Mouse (Mus musculus) heart, postnatal 0 days (tissue): ENCODE results near the gene Atp8b2. TPM values are rescaled to one million over a fixed set of nuclear protein-coding genes. Genes with fewer than 3 reads are reported as not detected.
A peak's percentile ranks its signal among the peaks of the same experiment; 100 is the strongest.

Experiments used
- ATAC-seq: fragments of 200-750 bp; cut with Nextera tagmentation; 2 replicates; pipeline ENCODE4 v1.8.0; 2017; ENCODE audit warnings: low read depth, moderate number of reproducible peaks, moderate library complexity; ENCODE audit not compliant: insufficient read depth
- DNase-seq: peaks from one replicate; pipeline ENCODE4 v3.0.0-alpha.2; 2016; ENCODE audit warnings: low spot score
- H3K27ac ChIP-seq: fragments of 300-500 bp; sonication (generic); 2 replicates; pipeline ENCODE4 v1.5.1; 2014; ENCODE audit warnings: low read depth, mild to moderate bottlenecking
- H3K27me3 ChIP-seq: fragments of 300-500 bp; sonication (generic); 2 replicates; pipeline ENCODE4 v1.6.1; 2014; ENCODE audit warnings: low read length, mixed read lengths; ENCODE audit not compliant: control insufficient read depth, insufficient read depth
- H3K36me3 ChIP-seq: fragments of 300-500 bp; sonication (generic); replicated peaks from 2 replicates; pipeline ENCODE4 v1.6.1; 2014; ENCODE audit warnings: low read length, mixed read lengths; ENCODE audit not compliant: control insufficient read depth, insufficient read depth
- H3K4me1 ChIP-seq: fragments of 300-500 bp; sonication (generic); 2 replicates; pipeline ENCODE4 v1.6.1; 2014; ENCODE audit warnings: antibody characterized with exemption; ENCODE audit not compliant: control insufficient read depth, insufficient read depth
- H3K4me2 ChIP-seq: fragments of 300-500 bp; sonication (generic); 2 replicates; pipeline ENCODE4 v1.6.1; 2014; ENCODE audit warnings: low read depth, mild to moderate bottlenecking, low read length, moderate library complexity
- H3K4me3 ChIP-seq: fragments of 300-500 bp; sonication (generic); 2 replicates; pipeline ENCODE4 v1.5.1; 2014; ENCODE audit warnings: low read depth, low read length
- H3K9ac ChIP-seq: fragments of 300-500 bp; sonication (generic); replicated peaks from 2 replicates; pipeline ENCODE4 v1.6.1; 2014; ENCODE audit warnings: low read depth, low read length, mixed read lengths
- H3K9me3 ChIP-seq: fragments of 300-500 bp; sonication (generic); replicated peaks from 2 replicates; pipeline ENCODE4 v1.6.1; 2016; ENCODE audit warnings: low read length; ENCODE audit not compliant: control insufficient read depth
- CTCF ChIP-seq: IDR thresholded peaks from 2 replicates; pipeline ENCODE4 v1.5.1; 2016; ENCODE audit warnings: antibody characterized with exemption, control low read depth, low read depth
- EP300 ChIP-seq: IDR thresholded peaks from 2 replicates; pipeline ENCODE4 v1.6.1; 2016; ENCODE audit warnings: antibody characterized with exemption, low read depth
- WGBS: fragments of 180-500 bp; shearing (Covaris S2); extraction: QIAGEN DNeasy Blood & Tissue Kit; methylation state at CpG from one replicate; pipeline ENCODE4 v1.1.7; 2014; 5-methylcytosine and 5-hydroxymethylcytosine counted together
- polyA plus RNA-seq: library from polyadenylated mRNA; unstranded; fragments of >200 nt; fragmentation: Nextera tagmentation; extraction: Ambion mirVana; gene quantifications from 2 replicates; pipeline ENCODE4 v1.2.1, GENCODE M21; 2015
- total RNA-seq: library from RNA; depleted of rRNA; stranded (reverse); fragments of >200 nt; gene quantifications from 2 replicates; pipeline ENCODE4 v1.2.3, GENCODE M21; 2014; ENCODE audit warnings: low replicate concordance

Atp8b2 gene
- total and polyA plus RNA-seq, 2 experiments from 2014 or later, result 5.2 to 52.4 TPM

- H3K4me3 ChIP-seq, result no peak overlapping the region
- no peak overlapping the region for H3K9ac ChIP-seq
- no peak overlapping the region for H3K4me2 ChIP-seq
- DNase-seq (no peak), ATAC-seq (no peak)
- H3K27me3 ChIP-seq, result peaks cover 15% of the 10 kb centered on the region
- no peak overlapping the region for H3K27ac ChIP-seq
- H3K9me3 ChIP-seq, result no peaks in the 10 kb centered on the region
- TF ChIP-seq EP300, result no peak
- no peak for TF ChIP-seq CTCF
- no peaks in the 10 kb centered on the region for H3K36me3 ChIP-seq
- H3K4me1 ChIP-seq, result peaks cover 4% of the 10 kb centered on the region; the same call in 1 of the 2 replicates
- 79% methylated on average over 3 of the region's 3 CpGs for WGBS
Measured at GRCm38 (mm10) chr3:89907846-89908245, 55.5 kb downstream of the Atp8b2 start.

DNA sequence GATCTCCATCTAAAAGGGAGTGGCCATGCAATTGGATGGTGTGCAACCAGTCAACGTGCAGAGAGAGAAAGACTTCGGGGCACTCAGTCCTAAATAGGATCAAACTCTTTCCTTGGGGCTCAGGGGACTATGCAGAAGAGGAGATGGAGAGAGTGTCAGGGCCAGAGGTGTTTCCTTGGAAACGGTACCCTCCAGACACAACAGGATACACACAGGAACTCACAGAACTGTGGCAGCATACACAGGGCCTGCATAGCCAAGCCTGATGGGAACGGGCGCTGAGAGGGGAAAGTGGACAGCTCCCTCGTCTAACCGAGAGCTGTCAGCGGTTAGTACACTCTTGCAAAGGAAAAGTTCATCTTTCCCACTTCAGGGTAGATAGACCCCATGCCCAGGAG is 63.8 kb downstream of the Atp8b2 start:
- Histone ChIP-seq H3K36me3 (no peaks in the 10 kb centered on the region), H3K27ac (0 out of 2 replicates have a peak overlapping the region, but pooled peaks have one; percentile 15), H3K4me1 (peaks cover 5% of the 10 kb centered on the region; the same call in 1 of the 2 replicates), H3K9me3 (no peaks in the 10 kb centered on the region), H3K4me3 (no peak overlapping the region), H3K27me3 (peaks cover 9% of the 10 kb centered on the region; the same call in 1 of the 2 replicates), H3K9ac (no peak overlapping the region), H3K4me2 (no peak overlapping the region)
- WGBS, result 46% methylated on average over 8 of the region's 8 CpGs
- DNase-seq (no peak), ATAC-seq (no peak)
- no peak for TF ChIP-seq CTCF
- TF ChIP-seq EP300, result no peak

- Histone ChIP-seq H3K4me1 (peaks cover 5% of the 10 kb centered on the region; the same call in 1 of the 2 replicates), H3K4me3 (no peak overlapping the region), H3K27me3 (peaks cover 9% of the 10 kb centered on the region; the same call in 1 of the 2 replicates), H3K9me3 (no peaks in the 10 kb centered on the region), H3K9ac (no peak overlapping the region), H3K27ac (0 out of 2 replicates have a peak overlapping the region, but pooled peaks have one; percentile 15), H3K4me2 (no peak overlapping the region), H3K36me3 (no peaks in the 10 kb centered on the region)
- no peak for TF ChIP-seq CTCF
- no peak for TF ChIP-seq EP300
- peak; percentile 49; the same call in 1 of the 2 replicates for ATAC-seq
- WGBS, result 65% methylated on average over 5 of the region's 5 CpGs
- DNase-seq, result peak; percentile 65
Measured at GRCm38 (mm10) chr3:89898870-89899510, 64.3 kb downstream of the Atp8b2 start.

DNA sequence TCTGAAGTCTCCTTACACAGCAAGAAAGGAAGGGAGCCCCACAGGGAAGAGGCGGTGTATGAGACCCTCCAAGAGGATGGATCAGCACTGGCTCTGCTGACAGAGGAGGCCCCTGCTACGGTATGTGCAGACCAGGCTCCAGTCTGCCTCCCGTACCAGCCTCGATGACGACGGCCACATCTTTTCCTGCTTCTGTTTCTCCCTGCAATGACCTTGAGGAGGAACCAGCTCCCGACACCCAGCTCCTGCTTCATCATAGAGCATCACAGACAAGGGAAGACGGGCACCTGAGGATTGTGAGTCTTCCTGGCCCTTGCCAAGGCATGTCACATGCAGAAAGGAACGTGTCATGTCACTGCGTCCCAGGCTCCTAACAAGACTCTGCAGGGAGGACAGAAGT is 65.3 kb downstream of the Atp8b2 start:
- Histone ChIP-seq H3K4me3 (no peak overlapping the region), H3K4me2 (no peak overlapping the region), H3K9ac (no peak overlapping the region), H3K9me3 (no peaks in the 10 kb centered on the region), H3K4me1 (peaks cover 5% of the 10 kb centered on the region; the same call in 1 of the 2 replicates), H3K27ac (no peak overlapping the region), H3K27me3 (peaks cover 9% of the 10 kb centered on the region; the same call in 1 of the 2 replicates), H3K36me3 (no peaks in the 10 kb centered on the region)
- TF ChIP-seq CTCF (no peak), EP300 (no peak)
- WGBS, result 64% methylated on average over 10 of the region's 10 CpGs
- DNase-seq, result peak; percentile 2
- no peak for ATAC-seq

- H3K4me2 ChIP-seq, result no peak overlapping the region
- no peaks in the 10 kb centered on the region for H3K9me3 ChIP-seq
- 77% methylated on average over 8 of the region's 8 CpGs for WGBS
- peaks cover 5% of the 10 kb centered on the region; the same call in 1 of the 2 replicates for H3K4me1 ChIP-seq
- H3K27me3 ChIP-seq, result peaks cover 7% of the 10 kb centered on the region; the same call in 1 of the 2 replicates
- ATAC-seq (no peak), DNase-seq (peak; percentile 3)
- no peaks in the 10 kb centered on the region for H3K36me3 ChIP-seq
- TF ChIP-seq CTCF (no peak), EP300 (no peak)
- no peak overlapping the region for H3K27ac ChIP-seq
- H3K9ac ChIP-seq, result no peak overlapping the region
- no peak overlapping the region for H3K4me3 ChIP-seq
Measured at GRCm38 (mm10) chr3:89897204-89897796, 66.0 kb downstream of the Atp8b2 start.
